Mouse (Mus musculus) right cerebral cortex, adult 2 months (tissue): ENCODE measurements around the gene Klhdc8b.

Source experiments
- DNase-seq, 2 experiments: peaks; one replicate each; pipeline ENCODE4 v3.0.0; 2021 to 2022; ENCODE audit warnings: low spot score in 2 of 2

Gene Klhdc8b

DNA sequence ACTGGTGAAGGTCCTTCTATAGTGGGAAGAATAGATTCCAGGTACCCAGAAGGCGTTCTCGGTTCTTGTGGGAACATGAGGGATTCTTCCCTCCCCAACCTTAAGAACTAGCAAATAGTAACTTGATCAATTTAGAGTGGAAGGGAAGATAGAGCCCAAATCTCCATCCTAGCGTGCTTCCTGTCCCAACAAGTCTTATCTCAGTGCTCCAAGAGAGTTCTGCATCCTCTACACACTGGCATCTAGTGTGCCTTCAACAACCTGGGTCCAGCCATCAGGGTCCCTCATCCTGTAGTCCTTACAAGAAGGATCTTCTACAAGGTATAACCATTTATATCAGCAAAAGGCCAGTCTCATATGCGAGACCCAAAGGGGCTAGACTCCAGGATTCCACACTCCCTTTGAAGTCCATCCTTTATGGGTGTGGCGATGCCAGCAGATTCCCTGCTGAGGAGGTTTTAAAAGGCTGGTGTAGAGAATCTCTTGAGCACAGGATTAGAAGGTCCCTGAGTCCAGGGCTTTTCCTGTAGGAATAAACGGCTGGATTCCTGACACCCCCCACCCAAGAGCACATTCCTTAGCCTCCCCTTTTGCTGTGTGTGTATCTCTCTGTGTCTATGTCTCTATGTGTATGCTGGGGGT, 9.7 kb downstream of the Klhdc8b start:
- DNase-seq = no peak

DNA sequence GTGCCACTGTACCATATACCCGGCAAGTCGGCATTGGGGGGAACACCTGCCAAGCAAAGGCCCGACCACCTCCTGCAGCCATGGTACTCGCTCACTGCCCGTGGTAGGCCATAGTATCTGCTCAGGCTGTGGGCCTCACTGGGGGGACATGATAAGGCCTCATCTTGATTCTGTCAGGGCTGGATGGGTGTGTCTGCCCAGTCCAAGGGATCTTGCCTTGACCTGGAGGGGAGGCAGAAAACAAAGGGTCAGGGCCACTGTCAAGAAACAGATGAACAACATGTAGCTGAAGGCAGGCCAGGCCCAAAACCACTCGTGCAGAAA, 10.2 kb downstream of the Klhdc8b start:
- no peak for DNase-seq

DNA sequence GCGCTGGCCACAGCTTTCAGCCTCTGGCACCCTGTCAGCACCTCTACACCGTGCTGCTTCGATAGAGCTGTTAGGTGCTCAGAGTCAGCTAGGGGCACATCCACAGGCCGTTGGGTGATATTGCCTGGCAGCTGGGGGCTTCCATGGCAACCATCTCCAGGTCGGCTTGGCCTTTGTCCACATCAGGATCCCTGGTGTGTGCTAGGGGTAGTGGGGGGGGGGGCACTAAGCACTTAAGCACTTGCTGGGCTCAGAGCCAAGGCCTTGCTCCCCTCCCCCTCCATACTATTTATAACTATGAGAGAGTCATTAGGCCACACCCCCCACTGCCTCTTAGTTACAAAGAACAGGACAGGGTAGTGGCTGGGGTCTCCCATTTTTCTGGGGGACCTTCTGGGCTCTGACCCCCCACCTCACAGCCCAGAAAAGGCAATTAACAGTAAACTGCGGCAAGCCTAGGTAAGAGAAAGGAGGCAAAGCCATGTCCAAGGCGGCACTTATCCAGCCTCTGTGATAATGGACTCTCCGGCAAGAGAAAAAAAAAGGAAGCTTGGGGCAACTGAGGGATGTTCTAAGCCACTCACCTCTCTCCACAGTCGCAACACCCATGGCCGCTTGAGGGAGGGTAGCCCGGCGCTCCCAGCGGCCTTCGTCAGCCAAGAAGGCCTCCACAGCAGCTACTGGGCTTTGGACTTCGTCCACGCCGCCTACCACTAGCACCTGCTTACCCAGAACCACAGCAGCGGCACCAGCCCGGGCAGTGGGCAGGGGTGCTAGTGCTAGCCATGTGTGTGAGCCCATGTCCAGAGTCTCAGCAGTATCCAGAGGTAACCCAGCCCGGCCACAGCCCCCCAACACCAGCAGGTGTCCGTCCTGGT, 10.8 kb downstream of the Klhdc8b start:
- DNase-seq = peak; percentile 47 to 52

DNA sequence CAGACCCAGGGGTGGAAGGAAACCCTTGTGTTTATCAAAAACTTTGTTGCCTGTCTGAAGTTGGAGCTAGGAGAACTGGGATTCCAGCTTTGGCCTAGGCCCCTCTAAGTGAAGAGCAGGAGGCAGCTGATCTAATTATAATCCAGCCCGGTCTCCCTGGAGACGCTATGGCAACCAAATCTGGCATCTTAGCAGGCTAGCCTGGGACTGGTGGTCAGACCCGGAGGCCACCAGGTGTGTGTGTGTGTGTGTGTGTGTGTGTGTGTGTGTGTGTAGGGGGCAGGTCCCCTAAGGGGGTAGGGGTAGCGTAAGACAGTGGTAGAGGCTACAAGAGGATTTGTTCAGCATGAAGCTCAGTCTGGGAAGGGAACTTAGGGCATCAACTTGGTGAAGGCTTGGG, 11.5 kb downstream of the Klhdc8b start:
- DNase-seq = peak; percentile 69 to 80

DNA sequence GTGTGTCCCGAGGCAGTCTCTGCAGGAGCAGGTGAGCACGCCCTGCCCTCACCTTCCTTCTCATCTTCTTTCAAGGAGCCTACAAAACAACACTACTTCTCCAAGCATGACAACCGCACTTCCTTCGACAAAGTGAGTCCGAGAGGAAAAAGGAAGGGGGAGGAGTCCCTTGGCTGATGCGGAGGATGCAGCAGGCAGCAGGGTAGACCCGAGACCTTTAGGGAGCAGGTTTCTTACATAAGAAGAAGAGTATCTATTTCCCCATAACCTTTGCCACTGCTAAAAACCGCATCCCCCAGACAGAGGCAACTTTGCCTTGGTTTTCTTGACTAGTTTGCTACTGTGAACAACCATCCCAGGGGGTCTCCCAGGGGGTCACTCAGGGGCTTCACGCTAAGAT, 16.3 kb downstream of the Klhdc8b start:
- DNase-seq = no peak

DNA sequence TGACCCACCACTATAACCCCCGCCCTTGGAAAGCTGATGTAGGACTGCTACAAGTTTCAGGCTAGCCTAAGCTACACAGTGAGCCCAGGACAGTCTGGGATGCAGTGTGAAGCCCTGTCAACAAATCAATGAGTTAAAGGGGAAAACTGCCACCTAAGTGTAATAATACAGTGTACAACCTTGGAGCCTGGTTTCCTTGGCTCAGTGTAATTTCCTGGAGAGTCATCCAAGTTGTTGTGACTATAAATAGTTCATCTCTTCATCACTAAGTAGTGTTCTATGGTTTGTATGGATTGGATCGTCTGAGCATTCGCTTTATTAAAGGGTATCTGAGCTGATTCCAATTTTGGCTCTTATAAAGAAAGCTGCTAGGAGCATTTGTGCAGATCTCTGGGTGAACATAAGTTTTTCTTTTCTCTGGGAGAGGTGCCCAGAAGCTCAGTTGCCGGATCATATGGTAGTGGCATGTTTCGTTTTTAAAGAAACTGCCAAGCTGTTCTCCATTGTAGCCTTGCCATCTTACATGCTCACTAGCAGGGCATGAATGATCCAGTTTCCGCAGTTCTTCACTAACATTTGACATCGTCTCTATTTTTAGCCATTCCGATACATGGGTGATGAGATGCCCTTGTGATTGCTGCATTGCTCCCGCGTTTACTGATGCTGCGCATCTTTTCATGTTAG, 20.0 kb downstream of the Klhdc8b start:
- peak; percentile 32 to 62 for DNase-seq

DNA sequence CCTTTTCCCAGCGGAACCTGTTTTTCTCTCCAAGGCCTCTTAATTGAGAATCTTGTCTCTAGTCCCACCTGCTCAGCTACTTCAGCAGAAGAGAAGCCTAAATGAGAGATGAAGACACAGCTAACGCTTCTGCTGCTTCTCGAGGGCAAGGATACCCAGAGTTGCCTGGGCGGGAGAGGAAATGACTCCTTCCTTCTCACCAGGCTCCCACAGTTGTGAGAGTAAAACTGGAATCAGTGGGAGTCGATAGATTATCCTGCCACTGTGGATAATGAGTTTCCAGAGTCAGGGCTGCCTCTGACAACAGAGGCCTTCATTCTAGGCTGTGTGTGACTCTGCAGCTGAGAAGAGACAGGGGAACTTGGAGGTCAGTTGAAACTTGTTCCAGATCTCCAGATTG, 20.9 kb downstream of the Klhdc8b start:
- peak; percentile 56 to 66 for DNase-seq

DNA sequence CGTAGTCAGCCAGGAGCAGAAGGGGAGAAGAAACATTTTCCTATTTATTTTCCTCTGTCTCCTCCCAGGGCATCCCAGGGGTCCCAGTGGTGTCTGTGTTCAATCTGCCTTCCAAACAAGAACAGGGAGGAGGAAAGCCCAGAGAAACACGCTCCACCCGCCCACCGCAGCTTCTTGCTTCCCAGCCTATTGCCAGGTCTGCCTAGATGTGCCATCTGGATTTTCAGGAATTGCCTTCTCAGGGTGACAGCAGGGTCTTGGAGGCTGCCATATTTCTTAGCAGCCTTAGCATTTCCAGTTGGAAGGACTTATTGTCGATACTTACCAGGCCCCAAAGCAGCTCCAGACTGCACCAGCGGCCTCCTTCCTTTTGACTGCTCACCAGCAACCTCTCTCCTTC, 22.2 kb downstream of the Klhdc8b start:
- no peak for DNase-seq

DNA sequence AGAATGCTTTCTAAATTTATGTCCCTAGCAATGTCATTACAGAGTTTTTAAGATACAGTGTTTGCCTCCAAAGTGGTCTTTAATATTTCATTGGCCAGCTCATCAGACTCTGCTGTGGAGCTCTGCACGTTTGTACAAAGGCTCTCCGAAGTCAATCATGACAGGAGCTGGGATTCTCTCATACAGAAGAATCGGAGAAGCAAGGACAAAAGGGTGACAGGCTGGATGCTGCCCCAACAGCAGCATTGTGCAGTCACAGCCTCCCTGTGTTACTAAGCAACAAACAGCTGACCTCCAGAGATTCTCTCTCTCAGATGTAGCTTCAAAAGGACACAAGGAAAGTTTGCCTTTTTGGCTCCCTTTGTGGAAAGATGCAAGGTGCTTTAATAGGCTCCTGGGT, 25.2 kb downstream of the Klhdc8b start, which contains the start of gene BC048562:
TSS of gene BC048562 (plus strand) at position 301 of the 400 bp plus-strand sequence.
- no peak for DNase-seq

DNA sequence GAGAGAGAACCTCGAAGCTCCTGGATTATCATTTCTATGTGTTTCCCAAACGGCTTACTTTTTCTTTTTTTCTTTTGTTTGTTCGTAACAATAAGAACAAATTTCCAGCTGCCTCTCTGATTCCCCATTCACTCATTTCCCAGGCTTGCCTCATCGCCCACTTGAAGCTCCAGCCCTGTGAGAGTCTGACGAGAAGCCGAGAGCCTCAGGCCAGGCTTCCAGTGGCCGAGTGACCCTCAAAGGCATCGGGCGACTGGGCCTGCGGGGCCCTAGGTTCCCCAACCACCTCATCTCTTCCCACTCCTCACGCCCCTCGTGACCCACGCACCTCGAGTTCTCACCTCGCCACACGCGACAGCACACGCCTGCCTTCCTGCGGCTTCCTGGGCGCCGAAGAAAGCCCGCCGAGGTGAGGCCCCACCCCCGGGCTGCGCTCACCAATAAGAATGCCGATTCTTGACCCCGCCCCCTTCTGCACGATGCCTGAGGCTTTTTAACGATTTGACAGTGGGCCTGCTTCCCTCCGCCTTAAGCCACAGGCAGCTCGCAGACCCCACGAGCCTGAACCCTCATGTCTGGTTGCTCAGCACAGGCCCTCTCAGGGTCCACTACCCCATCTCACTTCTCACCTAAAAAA, 29.8 kb downstream of the Klhdc8b start:
- no peak for DNase-seq

DNA sequence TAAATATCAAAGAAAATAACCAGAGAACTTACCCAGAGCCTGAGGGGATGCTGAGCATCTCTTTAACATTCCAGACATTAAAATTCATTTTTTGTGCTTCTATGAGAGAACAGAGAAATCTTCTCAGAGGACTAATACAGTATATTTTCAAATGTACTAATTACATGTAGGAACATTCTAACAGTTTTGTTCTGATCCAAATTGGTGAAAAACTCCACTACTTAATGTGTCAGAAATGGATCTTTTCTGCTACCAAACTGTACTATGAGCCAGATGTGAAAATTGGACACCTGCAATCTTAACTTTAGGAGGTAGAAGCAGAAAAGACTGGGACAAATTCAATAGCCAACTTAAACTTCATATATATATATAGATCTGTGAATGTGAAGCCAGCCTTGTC, 33.0 kb downstream of the Klhdc8b start, which contains the start of gene Ccdc36:
TSS of gene Ccdc36 (minus strand) at position 101 of the 400 bp plus-strand sequence.
- no peak for DNase-seq

DNA sequence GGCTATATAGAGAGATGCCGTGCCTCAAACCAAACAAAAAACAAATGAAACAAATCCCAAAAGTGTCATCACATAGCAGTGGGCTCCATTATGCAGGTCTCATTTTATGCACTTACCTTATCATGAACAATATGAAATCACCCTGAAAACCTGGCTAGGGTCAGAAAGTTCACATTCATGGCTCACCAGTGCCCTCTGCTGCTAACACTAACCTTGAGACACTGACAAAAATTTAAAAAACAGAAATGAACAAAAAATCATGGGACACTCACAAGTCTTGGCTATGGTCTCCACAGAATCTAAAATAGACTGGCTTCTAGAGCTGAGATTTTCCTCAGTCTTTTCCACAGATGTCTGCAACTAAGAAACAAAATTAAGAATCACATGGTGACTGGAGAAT, 49.2 kb downstream of the Klhdc8b start:
- DNase-seq = no peak

DNA sequence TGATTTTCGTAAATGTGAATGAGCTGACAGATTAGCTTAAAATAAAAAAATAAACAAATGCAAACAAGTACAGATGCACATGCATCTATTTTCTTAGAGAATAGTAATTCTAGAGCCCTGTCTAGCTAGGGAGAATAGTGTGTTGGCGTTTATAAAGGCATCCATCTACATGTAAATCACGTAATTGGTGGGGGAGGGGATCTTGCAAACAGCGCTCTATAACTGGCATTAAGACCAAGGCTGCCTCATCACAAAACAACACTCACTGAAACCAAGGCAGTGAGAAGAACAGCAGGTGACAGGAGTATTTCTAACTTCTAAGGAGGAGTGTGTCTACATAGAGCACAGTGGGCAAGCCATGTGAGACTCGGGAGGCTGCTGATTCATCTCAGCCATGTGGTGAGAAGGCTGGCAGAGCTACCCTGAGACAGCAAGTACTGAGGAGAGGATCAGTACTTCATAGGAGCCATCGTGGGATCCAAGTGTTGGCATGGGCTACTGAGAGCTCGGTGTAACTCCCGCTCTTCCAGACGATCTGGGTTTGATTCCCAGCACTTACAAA, 49.9 kb downstream of the Klhdc8b start:
- DNase-seq = peak; percentile 67 to 75

DNA sequence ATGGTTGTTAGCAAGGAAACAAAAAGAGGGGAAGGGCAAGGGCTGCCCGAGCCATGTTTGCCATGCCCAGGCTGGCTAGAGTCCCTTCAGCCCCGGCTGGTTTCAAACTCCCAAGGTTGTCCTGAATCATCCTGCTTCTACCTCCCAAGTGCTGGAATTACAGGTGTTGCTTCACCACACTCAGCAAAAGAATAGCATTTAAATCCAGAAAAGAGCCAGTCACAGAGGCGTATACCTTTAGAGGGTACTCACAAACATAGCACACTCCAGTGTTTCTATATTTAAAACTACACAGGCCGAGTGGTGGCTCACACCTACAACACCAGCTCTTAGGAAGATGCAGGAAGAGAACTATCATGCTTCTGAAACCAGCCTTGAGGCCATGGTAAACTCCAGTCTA, 51.8 kb downstream of the Klhdc8b start:
- DNase-seq = no peak

DNA sequence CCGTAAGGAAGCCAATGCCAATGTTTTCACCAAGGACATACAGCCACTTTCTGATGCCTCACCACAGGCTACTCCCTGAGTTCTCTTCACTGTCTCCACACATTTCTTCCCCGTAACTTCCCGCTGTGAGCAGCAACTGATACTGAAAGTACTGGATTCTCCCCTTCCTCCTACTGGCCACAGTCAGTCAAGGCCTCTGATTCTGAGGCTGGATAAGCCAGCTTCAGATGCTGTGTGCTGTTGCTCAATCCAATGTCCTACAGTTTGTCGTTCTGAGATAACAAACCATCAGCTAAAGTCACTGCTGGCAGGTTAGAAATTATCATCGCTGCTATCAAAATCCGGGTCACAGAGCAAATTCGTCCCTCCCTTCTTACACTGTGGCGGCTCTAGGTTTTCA, 56.9 kb downstream of the Klhdc8b start:
- DNase-seq = no peak

DNA sequence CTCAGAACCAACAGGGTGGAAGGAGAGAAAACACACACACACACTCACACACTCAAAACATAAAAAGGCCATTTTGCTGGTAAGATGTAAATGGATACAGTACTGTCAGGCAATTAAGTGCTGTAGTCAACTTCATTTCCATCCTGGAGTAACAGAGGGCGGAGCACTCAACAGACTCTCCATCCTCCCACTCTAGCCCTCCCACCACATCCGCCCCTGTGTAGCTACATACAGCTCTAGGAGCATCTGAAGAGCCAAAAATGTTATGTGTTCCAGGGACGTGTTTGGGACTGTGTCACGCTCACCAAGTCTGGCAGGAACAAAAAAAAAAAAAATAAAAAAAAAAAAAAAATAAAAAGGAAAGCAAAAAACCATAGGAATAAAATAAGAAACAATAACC, 58.3 kb downstream of the Klhdc8b start:
- DNase-seq = peak; percentile 68 to 70

DNA sequence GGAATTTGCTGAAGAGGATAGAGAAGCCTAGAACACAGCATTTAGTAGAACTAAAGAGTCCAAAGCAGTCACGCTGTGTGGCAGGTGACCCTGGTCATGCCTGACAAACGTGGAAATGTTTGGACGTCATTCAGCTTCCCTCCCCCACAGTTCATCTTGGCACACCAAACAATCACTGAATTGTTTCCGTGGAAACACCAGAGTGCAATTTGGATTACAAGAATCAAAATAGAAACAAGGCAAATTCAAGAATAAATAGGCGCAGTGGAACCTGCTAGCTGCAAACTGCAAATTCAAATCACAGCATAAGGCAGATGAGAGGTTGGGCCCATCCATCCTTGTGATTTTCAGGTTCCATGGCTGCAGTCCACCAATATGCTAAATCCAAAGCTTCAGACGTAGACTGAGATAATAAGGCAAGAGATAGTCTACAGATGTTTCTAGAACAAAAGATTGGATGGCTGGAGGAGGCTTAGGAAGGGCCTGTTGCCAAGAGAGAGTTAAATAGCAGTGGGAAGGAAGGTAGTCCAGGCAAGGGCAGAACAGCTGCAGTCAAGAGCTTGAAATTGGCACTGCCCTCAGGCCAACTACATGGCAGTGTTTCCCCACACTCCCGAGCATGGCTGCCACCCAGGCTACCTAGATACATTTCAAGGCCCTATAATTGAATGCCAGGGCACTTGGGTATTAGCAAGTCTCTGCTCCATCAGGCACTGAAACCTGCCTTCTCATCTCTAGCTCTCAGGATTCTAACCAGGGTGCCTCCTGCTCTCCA, 60.0 kb downstream of the Klhdc8b start:
- peak; percentile 71 to 78 for DNase-seq

DNA sequence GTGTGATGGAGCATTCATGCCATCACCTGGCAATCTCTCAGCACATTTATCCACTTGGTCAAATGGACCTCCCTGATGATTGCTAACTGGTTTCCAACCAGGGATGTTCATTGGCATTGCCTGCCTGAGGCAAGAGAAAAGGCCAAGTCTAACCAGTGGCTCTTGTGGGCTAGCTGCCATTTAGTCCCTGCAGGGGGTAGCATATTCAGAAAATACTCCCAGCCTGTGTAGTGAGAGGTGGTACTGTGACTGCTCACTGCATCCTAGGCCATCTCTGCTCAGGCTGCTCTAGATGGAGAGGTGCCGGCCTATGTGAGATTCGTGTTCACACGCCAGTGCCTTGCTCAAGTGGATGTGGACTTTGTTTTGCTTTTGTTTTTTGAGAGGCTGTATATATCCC, 63.1 kb downstream of the Klhdc8b start:
- no peak for DNase-seq
